Mouse (Mus musculus): ENCODE measurements at regions not wholly inside any gene's neighbourhood (a gene's known extent, or its start where the extent isn't known, plus 50 kb on each side); places are given as distances from the start of the nearest gene placed in this dataset.

- DNase-seq = no peak
- intact Hi-C loops (cut with DNase I) = no loop called here
- H3K27ac ChIP-seq = no peak overlapping the region
- TF ChIP-seq CTCF (IDR thresholded peaks at IDR 0.05) = no peak
- no peak overlapping the region for H3K4me3 ChIP-seq
Measured at GRCm38 (mm10) chr3:62801044-62801443, 196.1 kb upstream of the Gpr149 start.

GRCm38 (mm10) chr3:62786233-62786632, 181.3 kb upstream of the Gpr149 start:
- TF ChIP-seq CTCF (IDR thresholded peaks at IDR 0.05) = no peak
- H3K27ac ChIP-seq = no peak overlapping the region
- H3K4me3 ChIP-seq = no peak overlapping the region
- intact Hi-C loops (cut with DNase I) = no loop called here
- no peak for DNase-seq

All from gastrocnemius, adult 2 months (tissue).